8 mouse cellular contexts compared by ENCODE assay signal in genomic region chr6:136467837-136468236, GRCm38 (mm10). TPM values are rescaled to one million over a fixed set of nuclear protein-coding genes. Genes with fewer than 3 reads are reported as not detected.
A peak's percentile ranks its signal among the peaks of the same experiment; 100 is the strongest.
DNase-seq lines count a peak whose midpoint lies in the region; ATAC-seq lines count a peak whose summit lies in the region.

No protein-coding gene starts in this region.

- ATAC-seq in embryonic facial prominence, embryonic 14.5 days (ENCODE audit: low read depth) = no peak
- ATAC-seq in hindbrain, embryonic 13.5 days (ENCODE audit: low FRiP score) = no peak
- no peak for ATAC-seq in midbrain, embryonic 14.5 days (ENCODE audit: low FRiP score, low TSS enrichment)

- H3K27ac ChIP-seq in embryonic facial prominence, embryonic 14.5 days (replicated peaks; ENCODE audit: low read depth, low read length) = peak overlapping the region; percentile 91
- H3K27ac ChIP-seq in hindbrain, embryonic 13.5 days = peak overlapping the region; percentile 95
- peak overlapping the region; percentile 96 for H3K27ac ChIP-seq in midbrain, embryonic 14.5 days (replicated peaks; ENCODE audit: low read depth, low read length)

- no peaks in the 10 kb centered on the region for H3K27me3 ChIP-seq in embryonic facial prominence, embryonic 14.5 days (replicated peaks; ENCODE audit: control insufficient read depth, insufficient read depth, low read length)
- H3K27me3 ChIP-seq in hindbrain, embryonic 13.5 days = no peaks in the 10 kb centered on the region
- no peaks in the 10 kb centered on the region for H3K27me3 ChIP-seq in midbrain, embryonic 14.5 days (ENCODE audit: control insufficient read depth, insufficient read depth, low read length)

- no peak overlapping the region for H3K4me3 ChIP-seq in embryonic facial prominence, embryonic 14.5 days (ENCODE audit: low read depth, low read length)
- no peak overlapping the region for H3K4me3 ChIP-seq in hindbrain, embryonic 13.5 days
- no peak overlapping the region for H3K4me3 ChIP-seq in midbrain, embryonic 14.5 days (replicated peaks; ENCODE audit: low read depth, low read length)

- no peak overlapping the region for H3K4me2 ChIP-seq in embryonic facial prominence, embryonic 14.5 days (ENCODE audit: low read depth, low read length)
- H3K4me2 ChIP-seq in hindbrain, embryonic 13.5 days = no peak overlapping the region
- H3K4me2 ChIP-seq in midbrain, embryonic 14.5 days (ENCODE audit: low read length) = no peak overlapping the region

- DNase-seq in retina, embryonic 14.5 days (ENCODE audit: low spot score) = peak; percentile 40
- no peak for DNase-seq in retina, postnatal 1 day
- DNase-seq in embryonic facial prominence, embryonic 14.5 days (ENCODE audit: low spot score) = peak; percentile 34
- DNase-seq in midbrain, embryonic 14.5 days = peak; percentile 36
- no peak for DNase-seq in gastrocnemius, postnatal 36 days
- no peak for DNase-seq in adrenal gland, postnatal 4 days (ENCODE audit: low spot score in 2 of 2)
- DNase-seq in left cerebral cortex, postnatal 14 days (ENCODE audit: low spot score in 2 of 2) = no peak

- 0 out of 2 replicates have a peak, but pooled peaks cover 7% of the 10 kb centered on the region for H3K9me3 ChIP-seq in embryonic facial prominence, embryonic 14.5 days (ENCODE audit: control insufficient read depth, low read length)
- no peaks in the 10 kb centered on the region for H3K9me3 ChIP-seq in hindbrain, embryonic 13.5 days
- H3K9me3 ChIP-seq in midbrain, embryonic 14.5 days (ENCODE audit: control insufficient read depth, low read length) = no peaks in the 10 kb centered on the region

- intact Hi-C loops in gastrocnemius, postnatal 36 days (cut with DNase I) = loop anchor here (2.0 to 5.0 kb wide), 3 partner anchors 46 to 87 kb away; no protein-coding TSS in a partner anchor
- intact Hi-C loops in left cerebral cortex, postnatal 14 days (cut with DNase I) = loop anchor here (1.0 kb wide), 2 partner anchors 50 to 87 kb away; no protein-coding TSS in a partner anchor

- peaks cover 38% of the 10 kb centered on the region for H3K4me1 ChIP-seq in embryonic facial prominence, embryonic 14.5 days (ENCODE audit: control insufficient read depth, insufficient read depth, low read length)
- H3K4me1 ChIP-seq in hindbrain, embryonic 13.5 days (replicated peaks) = peaks cover 41% of the 10 kb centered on the region
- H3K4me1 ChIP-seq in midbrain, embryonic 14.5 days (ENCODE audit: control insufficient read depth, insufficient read depth, low read length) = peaks cover 15% of the 10 kb centered on the region

- no peak overlapping the region for H3K9ac ChIP-seq in embryonic facial prominence, embryonic 14.5 days (ENCODE audit: low read depth, low read length)
- H3K9ac ChIP-seq in hindbrain, embryonic 13.5 days = no peak overlapping the region
- no peak overlapping the region for H3K9ac ChIP-seq in midbrain, embryonic 14.5 days (replicated peaks; ENCODE audit: low read length)

- H3K36me3 ChIP-seq in embryonic facial prominence, embryonic 14.5 days (ENCODE audit: control insufficient read depth, insufficient read depth, low read length) = no peaks in the 10 kb centered on the region
- no peaks in the 10 kb centered on the region for H3K36me3 ChIP-seq in hindbrain, embryonic 13.5 days
- H3K36me3 ChIP-seq in midbrain, embryonic 14.5 days (ENCODE audit: control insufficient read depth, insufficient read depth, low read length) = no peaks in the 10 kb centered on the region

- 35% methylated on average over 5 of the region's 5 CpGs for WGBS in embryonic facial prominence, embryonic 14.5 days
- WGBS in hindbrain, embryonic 13.5 days = 55% methylated on average over 5 of the region's 5 CpGs
- 62% methylated on average over 5 of the region's 5 CpGs for WGBS in midbrain, embryonic 14.5 days

RNA-seq across cellular contexts. Expression of gene Atf7ip, which starts 38.1 kb away (rescaled TPM):
- polyA plus RNA-seq in embryonic facial prominence, embryonic 14.5 days (2014; fragmentation: Nextera tagmentation; extraction: Ambion mirVana) = 33.5 and 33.9 TPM in 2 replicates
- 43.3 and 43.5 TPM in 2 replicates for polyA plus RNA-seq in hindbrain, embryonic 13.5 days (2015; fragmentation: Nextera tagmentation; extraction: Ambion mirVana)
- polyA plus RNA-seq in midbrain, embryonic 14.5 days (2014; fragmentation: Nextera tagmentation; extraction: Ambion mirVana) = 49.8 and 57.9 TPM in 2 replicates
- total RNA-seq in gastrocnemius, postnatal 36 days (2021) = 10 to 100 TPM; 31.6 to 41.6 TPM
- 100 to 1,000 TPM; 119 to 123 TPM for total RNA-seq in adrenal gland, postnatal 4 days (2021)
- 100 to 1,000 TPM; 118 to 122 TPM for total RNA-seq in left cerebral cortex, postnatal 14 days (2021)

RNA-seq across cellular contexts. Expression of gene E330021D16Rik, which starts 52.5 kb away (rescaled TPM):
- polyA plus RNA-seq in embryonic facial prominence, embryonic 14.5 days (2014; fragmentation: Nextera tagmentation; extraction: Ambion mirVana) = 0.33 TPM in 1 of 2 replicates, not detected in the other
- not detected in 2 replicates for polyA plus RNA-seq in hindbrain, embryonic 13.5 days (2015; fragmentation: Nextera tagmentation; extraction: Ambion mirVana)
- polyA plus RNA-seq in midbrain, embryonic 14.5 days (2014; fragmentation: Nextera tagmentation; extraction: Ambion mirVana) = not detected in 2 replicates
- not detected for total RNA-seq in gastrocnemius, postnatal 36 days (2021)
- under 1 TPM in 1 of 2 experiments, not detected in 1; 0.73 TPM for total RNA-seq in adrenal gland, postnatal 4 days (2021)
- not detected for total RNA-seq in left cerebral cortex, postnatal 14 days (2021)

Comparison
In these comparisons a context has a peak if more than half of its experiments do, and no peak if none do; other contexts are left out.
1. DNase-seq: peak in retina, embryonic 14.5 days (single experiment), embryonic facial prominence, embryonic 14.5 days (single experiment) and midbrain, embryonic 14.5 days (single experiment); none in retina, postnatal 1 day (single experiment), gastrocnemius, postnatal 36 days (0 of 2), adrenal gland, postnatal 4 days (0 of 2) and left cerebral cortex, postnatal 14 days (0 of 2).
2. Peak in every context shown above with its lines, with median percentiles within 50 percentile points of each other: H3K27ac ChIP-seq.